Mouse (Mus musculus) neural tube, embryonic 10.5 days (tissue): ENCODE measurements around the gene Tenm4.

Experiments
- DNase-seq: peaks from one replicate; pipeline ENCODE4 v3.0.0-alpha.2; 2017; ENCODE audit warnings: low spot score; ENCODE audit errors: extremely low spot score

Gene Tenm4

DNA sequence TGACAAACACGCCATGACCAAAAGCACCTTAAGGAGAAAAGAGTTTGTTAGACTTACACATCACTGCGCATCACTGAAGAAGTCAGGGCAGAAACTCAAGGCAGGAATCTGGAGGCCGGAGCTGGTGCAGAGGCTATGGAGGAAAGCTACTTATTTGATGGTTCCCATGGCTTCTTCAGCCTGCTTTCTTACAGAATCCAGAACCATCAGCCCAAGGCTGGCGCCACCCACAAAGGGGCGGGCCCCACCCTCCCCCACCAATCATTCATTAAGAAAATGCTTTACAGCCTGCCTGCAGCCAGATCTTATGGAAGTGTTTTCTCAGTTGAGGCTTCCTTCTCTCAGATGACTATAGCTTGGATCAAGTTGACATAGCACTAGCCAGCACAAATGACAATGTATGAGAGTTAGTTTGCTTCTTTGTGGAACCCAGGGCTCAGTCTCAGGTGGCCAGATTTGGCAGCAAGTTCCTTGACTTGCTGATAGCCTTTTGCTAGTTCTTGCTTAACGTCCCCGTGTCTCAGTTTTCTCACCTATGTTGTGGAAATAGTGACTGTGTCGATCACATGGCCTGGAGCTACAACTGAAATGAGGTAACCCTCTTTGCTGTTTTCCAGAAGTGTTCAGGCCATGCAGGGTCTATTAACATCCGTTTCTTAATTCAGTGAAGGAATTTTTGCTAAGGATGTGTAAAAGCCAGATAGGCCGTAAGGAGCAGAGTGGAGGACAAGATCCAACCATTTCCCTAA, 32.9 kb downstream of the Tenm4 start:
- DNase-seq: no peak

DNA sequence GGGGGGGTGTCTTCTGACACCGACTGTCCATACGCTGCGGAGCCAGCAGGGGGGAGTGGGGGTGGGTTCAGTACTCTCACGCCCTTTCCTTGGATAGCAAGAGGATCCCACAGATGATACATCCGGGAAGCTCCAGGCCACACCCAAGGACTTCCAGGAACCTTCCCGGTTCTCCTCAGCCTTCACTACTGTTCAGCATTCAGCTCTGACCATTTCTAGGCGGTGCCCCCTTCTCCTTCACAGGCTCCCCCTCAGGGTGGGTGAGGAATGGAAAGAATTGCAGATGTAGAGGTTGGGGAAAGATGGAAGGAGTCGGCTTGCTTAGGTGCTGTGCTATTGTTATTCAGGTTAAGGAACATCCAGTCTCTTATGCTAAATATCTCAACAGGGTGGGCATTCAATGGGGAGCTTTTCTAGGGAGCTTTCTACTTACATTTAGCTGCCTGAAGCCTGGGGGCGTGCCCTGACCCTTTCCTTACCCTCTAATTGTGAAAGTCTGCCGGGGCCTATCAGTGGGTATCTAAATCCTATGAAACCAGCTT, 33.8 kb downstream of the Tenm4 start:
- no peak for DNase-seq

DNA sequence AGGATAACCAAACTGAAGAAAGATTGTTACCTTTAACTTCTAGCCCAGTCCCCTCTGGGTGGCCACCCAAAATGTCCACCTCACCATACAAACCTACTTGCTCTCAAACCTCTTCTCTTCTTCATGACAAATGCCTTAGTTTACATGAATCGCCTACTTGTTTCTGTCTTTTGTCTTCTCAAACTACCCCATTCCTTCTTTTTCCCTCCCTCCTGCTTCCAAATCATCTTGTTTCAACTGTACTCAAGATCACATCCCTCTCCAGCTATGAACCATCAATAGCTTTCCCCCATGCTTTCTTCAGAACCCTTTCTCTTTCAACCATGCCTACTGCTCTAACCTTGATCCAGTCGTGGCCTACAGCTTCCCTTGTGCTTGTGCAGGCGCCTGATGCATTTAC, 36.0 kb downstream of the Tenm4 start:
- no peak for DNase-seq

DNA sequence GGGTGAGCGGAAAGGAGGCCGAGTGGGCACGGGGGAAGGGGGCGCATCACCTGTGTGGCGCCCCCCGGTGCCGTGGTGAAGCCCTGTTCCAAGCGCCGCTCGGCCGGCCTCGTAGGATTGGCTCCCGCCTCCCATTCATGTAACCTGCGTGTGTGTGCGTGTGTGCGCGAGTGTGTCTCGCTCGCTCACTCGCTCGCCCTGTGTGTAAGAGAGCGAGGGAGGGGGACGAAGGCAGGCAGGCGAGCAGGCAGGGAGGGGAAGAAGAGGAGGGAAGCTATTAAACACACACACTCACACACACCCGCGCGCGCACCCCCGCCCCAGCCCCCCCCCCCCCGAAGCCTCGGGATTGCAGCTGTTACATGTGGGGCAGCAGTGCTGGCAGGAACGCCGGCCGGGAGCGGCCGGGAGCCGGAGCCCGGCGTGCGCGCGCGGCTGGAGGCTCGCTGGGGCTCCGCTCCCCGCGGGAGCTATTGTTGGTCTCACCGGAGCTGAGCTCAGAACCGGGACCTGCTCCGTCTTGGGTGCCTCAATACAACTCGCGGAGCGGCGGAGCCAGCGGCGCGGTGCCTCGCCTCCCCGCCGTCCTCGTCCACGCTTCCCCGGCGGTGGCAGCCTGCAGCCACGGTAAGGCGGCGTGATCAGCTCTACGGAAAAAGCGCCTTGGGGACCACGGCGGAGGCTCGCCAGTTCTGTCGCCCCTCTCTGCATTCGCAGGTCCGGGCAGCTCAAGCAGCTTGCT, 38.9 kb downstream of the Tenm4 start:
- peak; percentile 80 for DNase-seq

DNA sequence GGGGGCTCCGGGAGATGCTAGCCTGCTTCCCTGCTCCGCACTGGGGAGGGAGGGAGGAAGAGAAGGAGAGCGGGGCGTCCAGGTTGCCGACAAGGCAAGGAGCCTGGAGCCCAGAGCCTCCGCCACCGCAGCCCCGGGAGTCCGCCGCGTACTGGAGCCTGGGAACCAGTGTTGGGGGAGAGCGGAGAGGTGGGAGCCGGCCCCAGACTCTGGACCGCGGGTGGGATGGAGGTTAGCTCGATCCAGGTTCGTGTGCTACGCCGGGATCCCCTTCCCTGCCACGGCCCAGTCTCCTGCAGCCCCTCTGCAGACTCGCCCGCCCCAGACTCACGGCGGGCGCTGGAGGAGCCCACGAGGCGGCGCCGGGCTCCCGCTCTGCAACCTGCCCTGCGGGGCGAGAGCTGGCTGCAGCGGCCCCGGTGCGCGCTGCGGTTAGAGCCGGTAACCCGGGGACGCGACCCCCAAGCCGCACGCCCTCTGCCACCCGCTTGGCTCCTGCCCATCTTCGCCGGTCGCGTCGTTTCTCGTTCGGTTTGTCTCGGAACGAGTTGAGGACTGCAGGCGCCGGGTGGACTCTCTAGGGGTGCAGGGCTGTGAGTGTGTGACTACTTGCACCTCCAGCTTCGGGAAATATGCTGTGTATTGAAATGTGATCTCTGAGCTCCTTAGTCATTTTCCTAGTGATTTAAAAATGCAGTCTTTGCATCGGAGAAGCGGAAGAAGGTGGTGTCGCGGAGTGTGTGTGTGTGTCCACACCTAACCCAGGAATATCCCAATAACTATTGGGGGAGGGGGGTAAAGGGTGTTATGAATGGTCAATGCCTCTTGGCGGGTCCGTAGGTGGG, 39.7 kb downstream of the Tenm4 start:
- peak; percentile 86 for DNase-seq

DNA sequence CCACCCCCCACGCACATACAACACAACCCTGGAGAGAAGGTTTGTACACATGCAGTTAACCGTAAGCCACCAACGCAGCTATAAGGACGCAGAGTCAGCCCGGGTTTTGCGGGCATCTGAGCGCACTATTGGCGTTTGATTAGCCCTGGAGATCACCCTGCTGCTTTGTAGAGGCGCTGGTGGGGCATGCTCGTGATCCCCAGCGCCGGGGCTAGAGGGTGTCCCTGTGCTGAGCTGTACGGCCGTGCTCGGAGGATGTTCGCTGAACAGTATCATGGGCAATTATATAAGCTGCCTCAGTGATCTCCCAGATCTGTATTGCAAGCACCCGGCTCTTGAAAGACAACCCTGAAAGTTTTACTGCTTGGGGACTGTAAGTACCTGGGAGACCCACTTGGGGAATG, 40.6 kb downstream of the Tenm4 start:
- peak; percentile 63 for DNase-seq

DNA sequence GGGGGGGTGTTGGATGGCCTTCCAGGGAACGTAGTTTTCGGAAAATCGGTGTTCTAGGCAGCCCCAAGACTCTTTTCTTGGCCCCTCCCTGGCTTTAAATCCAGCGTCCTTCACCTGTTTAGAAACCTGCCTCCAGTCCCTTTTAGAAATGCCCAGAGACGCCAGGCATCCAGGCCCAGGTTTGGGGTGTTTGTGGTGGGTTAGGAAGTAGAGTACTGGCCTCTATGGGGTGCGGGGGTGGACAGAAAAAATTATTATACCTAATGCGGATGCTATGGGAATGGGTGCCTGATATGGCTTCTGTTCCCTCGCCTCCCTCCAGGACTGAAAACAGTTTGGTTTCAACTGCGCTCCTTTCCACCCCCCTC, 41.2 kb downstream of the Tenm4 start:
- no peak for DNase-seq

DNA sequence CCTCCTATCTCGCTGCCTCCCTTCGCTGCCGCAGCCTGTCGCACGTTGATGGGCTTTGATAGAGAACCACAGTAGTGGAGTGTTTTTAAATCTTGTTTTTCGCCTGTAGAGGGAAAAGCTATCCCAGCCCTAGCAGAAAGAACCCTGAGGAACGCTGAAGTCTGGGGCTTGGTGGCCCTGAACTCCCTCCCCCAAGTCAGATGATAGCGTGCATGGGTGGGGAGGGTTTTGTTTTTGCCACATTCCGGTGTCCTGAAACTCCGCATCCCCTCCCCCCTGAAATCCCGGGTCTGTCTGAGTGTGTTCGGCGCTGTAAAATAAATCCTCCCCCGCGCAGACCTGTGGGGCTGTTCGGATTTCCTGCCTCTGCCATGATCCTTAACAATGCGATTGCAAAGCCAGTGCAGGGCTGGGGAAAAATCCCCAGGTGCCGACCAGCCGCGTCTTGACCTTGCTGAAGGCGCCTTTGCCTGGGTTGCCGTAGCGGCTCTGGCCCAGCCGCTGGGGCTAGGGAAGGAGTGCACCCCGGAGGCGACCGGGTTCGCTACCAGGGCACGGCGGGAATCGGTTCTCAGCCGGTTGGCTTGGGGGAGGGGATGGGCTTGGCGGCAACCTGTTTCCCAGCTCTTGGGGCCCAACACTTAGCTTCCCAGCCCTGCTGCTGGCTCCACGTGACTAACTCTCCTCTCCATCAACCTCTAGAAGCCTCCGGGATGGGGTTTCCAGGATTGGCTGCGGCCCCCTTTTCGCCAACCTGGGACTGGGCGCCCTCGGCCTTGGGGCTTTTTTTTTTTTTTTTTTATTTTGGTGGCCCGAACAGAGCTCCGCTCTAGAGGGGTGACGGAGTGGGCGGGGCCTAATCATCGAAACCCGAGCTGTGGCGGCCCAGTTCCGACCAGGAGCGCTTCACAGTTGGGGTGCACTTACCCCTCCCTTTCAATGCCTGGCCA, 41.8 kb downstream of the Tenm4 start:
- DNase-seq: peak; percentile 85

DNA sequence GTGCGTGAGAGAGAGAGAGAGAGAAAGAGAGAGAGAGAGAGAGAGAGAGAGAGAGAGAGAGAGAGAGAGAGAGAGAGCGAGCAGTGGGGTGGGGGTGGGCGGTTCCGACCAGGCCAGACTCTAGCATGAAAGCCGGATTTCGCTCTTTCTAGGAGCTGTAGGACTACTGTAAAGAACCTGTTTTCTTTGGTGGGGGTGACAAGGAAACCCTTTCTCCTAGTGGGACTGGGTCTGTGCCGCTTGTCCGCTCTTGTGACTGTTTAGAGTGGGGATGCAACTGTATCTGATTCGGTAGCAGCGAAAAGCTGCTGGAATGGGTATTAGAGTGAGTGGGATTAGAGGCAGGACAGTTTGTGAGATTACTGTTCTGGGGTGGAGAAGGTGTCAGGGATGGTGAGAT, 42.7 kb downstream of the Tenm4 start:
- peak; percentile 34 for DNase-seq

DNA sequence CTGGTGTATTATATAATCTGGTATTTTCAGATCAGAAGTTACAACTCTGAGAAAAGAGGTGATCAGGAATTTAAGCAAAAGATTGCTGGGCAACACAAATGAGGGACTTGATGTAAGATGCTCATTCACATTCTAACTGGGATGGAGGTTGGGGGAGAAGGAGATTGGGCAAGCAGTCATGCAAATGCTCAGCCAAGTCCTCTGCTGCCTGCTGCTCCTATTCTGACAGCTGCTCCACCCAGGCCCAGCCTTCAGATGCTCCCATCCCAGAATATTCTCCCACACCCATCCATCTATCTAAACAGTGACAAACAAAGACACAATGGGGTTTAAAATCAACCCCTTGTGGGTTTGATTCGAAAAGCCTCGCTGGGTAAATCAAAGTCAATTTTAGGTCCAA, 43.8 kb downstream of the Tenm4 start:
- DNase-seq: no peak

DNA sequence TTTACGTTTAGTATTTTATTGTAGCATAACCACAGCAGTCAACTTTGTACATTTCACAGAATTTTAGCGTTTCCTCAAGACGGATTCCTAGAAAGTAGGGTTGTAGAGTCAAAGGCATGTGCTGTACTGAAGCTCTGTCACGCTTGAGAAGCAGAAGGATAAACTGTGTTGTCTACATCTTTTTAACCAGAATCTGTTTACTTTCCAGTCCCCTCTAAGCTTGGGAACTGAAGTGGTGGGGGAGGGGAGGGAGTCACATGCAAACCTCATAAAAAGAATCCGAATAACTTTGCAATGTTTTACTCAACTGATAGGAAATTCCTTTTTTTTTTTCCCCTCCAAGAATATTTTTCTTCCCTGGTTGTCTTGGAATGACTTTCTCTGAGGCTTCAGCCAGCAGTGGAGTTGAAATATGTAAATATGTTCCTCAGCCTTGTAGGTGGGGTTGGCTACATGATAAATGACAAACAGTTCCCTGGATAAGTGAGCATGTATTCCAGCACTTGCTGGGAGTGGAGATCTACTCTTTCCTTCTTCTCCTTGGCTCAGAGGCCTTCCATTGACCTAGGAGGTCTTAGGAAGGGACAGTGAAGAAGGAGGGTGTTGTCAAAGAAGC, 45.0 kb downstream of the Tenm4 start:
- no peak for DNase-seq

DNA sequence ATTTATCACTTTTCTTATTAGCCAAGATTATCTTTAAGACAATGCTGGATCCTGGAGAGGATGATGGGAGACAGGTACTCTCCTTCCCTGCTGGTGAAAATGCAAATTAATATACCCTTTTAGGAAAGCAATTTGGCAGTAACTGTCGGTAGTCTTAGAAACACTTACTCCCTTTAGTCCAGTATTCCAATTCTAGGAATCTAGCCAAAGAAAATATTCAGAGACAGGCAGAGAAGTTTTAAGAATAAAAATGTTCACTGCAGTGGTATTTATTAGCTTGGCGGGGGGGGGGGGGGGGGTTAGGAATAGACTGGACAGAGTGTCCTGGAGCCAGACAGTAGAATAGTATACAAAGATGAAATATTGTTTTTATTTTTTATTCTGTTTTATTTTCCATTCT, 48.3 kb downstream of the Tenm4 start:
- no peak for DNase-seq

DNA sequence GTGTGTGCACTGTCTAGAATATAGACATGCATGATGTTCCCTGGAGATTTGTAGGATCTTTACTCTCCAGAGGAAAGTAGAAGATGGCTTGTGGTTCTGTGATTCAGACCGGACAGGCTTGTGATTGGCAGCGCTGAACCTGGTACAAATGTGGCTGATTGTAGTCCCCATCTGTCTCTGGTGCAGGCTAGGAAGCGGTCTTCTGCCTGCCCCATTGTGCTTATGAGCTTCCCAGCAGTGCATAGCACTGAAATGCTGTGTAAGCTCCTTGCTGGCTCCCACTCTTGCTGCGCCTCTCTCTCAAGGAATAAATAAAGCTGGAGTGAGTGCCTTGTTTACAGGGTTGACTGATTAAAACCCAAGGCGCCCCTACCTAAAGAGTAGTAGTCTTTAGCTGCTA, 49.6 kb downstream of the Tenm4 start:
- no peak for DNase-seq

DNA sequence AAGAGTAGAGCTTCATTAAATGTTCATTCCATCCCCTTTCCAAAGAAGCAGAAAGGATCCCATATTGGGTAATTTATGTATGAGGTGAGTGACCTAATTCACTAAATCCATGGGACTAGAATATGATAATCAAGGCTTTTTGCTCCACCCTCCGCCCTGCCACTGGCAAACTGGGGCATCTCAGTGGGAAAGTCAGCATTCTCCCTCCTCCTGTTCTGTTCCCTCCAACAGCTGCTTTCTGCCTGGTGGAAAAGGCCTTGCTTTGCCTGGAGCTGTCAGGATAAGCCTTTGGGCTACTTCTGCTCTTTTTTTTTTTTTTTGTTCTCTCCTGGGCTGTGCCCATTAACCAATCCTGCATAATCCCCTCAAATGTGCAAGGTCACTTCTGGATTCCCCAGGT, 51.5 kb downstream of the Tenm4 start:
- DNase-seq: no peak

DNA sequence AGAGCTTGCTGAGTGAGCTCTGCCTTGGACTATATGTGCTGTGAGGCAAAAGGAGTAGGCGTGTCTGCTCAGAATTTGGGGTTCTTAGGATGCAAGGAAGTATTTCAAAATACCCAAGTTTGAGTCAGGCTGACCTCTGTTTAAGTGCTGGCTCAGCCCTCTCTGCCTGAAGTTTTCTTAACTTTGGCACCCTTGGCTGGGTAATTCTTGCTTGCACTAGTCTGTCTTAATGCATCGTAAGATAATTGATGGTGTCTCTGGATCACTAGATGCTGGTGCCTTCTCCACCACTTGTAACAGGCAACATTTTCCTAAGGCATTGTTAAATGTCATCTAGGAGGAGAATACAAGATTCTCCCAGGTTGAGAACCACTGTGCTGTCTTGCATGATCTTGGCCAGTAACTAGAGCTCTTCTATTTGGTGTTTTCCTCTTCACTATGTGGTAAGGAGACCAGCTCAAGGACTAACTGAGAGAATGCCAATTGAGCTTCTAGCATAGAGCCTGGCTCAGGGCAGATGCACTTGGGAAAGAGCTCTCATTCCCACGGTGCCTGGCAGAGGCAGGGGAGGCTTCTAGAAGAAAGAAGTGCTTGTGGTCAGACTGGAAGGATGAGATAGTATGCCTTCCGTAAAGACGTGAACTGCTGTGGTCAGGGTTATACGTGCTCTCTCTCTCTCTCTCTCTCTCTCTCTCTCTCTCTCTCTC, 57.7 kb downstream of the Tenm4 start:
- no peak for DNase-seq

DNA sequence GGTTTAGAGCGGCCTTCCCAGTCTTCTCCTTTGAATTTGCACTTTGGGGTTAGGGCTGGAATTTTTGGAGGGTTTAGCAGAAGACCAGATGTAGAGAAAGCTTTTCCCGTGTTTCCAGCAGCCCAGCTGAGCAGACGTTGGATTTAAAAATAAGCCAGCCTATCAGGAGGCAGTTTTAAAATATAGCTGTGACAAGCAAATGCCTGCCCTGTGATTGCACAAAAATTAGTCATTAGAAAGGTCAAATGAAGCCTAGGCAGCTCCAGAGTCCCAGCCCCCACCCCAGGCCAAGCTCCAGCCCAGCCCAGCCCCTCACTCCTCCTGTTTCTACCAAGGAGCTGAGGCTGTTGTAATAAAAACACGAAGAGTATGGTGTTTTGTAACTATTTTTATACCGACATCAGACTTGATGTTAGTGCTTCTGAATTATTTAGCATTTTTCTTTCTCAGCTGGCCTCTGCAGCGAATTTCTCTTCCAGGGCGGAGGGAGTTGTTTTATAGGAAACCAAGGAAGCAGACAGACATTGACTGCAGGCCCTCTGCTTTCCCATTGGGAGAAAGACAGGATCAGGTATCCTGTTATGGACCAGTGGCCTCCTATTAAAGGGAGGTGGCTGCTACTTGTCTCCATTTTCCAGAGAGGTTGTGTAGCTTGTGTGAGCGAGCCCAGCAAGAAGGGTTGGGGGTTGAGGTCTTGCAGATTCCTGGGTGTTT, 59.1 kb downstream of the Tenm4 start:
- DNase-seq: no peak

DNA sequence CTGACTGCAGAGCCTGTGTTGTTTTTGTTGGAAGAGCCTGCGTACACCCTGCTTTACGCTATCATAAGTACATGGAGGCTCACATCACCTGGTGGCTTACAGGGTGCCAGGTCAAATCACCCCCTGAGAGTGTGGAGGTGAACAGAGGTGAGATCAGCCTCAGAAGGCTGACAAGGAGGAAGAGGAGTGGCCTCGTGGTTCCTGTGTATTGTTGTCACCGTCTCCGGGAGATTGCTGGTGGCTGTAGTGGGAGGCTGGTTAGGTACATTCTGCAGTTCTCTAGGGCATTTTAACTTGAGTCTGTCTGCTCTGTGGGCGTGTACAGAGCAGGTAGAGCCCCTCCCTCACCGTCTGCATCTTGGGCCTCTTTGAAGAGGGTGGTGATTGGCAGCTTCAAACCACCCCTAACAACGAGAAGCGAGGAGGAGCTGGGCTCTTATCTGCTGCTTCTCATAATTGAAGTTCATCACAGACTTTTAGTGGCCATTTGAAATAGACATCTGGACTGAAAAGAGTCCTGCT, 59.7 kb downstream of the Tenm4 start:
- DNase-seq: no peak

DNA sequence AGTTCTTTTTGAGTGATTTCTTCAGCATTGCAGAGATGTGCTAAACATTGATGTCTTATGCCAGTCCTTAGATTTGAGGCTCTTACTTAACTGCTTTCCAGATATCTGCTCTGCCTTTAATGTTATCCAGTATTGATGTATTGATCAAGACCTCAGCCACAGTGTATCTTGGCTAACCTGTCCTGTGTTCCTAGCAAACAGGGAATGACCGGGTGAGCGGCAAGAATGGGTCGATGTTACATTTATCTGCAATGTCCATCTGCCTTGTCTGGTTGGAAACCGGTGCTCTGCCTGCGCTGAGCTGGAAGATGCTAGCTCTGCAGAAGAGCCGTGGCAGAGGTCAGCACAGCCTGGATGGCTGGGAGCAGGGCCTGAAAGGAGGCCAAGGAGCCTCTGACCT, 64.8 kb downstream of the Tenm4 start:
- no peak for DNase-seq

DNA sequence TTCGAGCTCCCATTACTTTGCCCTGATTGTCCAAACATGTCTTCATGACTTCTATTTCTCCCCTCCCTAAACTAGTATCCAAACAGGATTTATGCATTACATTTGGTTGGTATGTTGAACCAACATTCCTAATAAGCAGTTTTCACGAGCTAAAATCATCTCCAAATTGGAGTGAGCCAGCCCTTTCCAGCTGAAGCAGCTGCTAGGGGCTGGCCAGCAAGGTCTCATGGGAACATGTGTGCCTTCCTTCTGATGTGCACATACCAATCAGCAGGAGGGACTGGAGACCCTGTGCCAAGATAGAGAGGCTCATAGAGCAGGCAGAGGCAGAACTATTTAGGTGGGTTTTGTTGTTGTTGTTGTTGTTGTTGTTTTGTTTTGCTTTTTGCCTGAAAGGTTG, 69.6 kb downstream of the Tenm4 start:
- no peak for DNase-seq
